Mouse (Mus musculus): ENCODE data around the gene C1qtnf4.

Gene C1qtnf4

DNA sequence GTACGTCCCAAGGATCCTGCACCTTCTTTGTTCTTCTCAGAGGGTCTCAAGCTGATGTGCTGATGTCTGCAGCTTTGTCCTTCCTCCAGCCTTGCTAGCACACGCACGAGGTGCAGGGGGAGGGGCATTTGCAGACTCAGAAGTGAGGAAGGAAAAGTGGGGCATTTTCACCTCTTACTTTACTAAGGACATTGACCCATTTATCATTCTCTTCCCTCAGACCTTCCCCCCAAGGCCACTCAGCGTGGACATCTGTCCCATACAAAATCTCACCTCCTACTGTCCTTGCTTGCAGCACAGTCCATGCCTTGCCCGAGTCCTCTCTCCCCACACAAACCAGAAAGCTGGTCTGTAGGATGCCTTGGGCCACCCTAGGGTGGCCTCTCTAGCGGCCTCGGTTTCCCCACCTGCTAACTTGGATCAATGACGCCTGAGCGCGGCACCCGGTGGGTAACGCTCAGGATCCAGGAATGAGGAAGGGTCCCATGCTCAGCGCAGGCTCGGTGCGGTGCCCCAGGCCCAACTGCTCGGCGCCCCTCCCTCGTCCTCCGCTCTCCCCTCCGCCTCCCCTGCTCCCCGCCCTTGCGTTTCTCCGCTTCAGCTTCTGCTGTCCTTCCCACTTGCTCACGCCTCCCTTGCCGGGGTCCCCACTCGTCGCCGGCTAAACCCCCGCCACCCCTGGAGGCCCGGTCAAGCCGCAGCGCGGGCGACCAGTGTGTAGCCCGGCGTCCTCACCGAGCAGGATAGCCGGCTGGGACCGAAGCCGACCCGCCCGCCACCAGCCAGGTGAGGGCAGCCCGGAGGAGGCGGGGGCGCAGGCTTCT is at the start of gene C1qtnf4:
Gene C1qtnf4 (plus strand): TSS at position 643 of the 824 bp plus-strand sequence.
- peak; percentile 11 for DNase-seq

DNA sequence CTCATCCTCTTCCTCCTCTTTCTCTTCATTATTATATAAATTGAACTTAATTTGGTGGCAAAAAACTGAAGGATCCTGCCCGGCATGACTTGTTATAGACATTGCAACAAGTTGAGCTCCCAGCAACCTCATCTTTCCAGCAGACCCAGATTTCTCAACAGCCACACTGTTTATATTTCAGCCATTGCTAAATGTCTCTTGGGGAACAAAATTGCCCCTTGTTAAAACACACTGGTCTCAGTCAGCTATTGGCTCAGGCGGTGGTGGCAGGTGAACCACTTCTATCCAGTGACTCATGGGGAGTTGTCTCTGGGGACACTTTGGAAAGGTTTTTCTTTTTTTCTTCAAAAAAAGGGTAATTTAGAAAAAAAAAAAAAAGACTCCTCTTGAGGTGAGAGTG is 47.0 kb upstream of the C1qtnf4 start:
- no peak for DNase-seq

DNA sequence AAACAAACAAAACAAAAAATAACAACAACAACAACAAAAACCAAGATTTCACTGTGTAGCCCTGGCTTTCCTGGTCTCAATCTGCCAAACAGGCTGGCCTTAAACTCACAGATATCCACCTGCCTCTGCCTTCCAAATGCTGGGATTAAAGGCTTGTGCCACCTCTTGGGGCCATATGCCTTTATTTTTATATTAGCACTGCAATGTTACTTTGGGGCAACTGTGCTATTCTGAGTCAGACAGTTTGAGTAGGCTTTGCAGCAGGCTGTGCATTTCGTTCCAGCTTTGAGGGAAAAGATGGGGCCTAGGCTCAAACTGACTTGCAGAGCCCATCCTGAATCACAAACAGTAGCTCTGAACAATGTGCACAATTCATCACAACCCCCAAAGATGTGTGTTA is 42.0 kb upstream of the C1qtnf4 start:
- DNase-seq: no peak

DNA sequence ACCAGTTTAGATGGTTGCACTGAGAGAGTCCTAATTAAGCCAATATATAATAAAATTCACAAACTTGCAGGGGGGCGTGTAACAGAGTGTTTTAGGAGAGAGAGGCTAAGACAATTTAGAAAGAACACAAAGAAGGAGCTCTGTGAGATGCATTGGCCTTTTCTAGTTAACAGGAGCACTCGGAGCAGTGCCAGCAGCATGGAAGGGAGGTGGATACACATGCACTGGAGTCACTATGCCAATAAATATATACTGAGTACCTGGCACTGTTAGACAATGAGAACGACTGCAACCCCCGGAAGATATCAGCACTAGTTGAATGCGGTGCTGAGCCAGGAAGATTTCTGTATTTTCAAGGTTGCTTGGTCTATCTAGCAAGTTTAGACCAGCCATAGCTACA is 41.4 kb upstream of the C1qtnf4 start:
- no peak for DNase-seq

DNA sequence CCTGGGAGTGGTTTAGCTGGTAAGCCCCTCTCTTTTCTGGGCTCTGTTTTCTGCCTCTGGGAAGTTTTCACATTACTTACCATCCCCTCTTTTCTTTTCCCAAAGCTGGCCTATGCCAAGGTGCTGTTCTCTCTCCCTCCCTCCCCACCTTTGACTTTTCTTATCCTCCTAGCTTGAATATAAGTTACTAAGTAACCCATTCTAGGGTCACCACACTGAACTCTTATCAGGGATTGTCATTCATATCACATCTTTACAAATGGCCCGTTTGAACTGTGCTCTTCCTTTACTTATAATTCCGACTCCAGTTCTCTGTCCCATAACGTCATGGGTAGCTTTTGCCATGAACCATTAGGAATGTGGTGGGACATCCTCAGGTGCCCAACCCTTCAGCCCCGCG is 40.4 kb upstream of the C1qtnf4 start:
- DNase-seq: no peak

DNA sequence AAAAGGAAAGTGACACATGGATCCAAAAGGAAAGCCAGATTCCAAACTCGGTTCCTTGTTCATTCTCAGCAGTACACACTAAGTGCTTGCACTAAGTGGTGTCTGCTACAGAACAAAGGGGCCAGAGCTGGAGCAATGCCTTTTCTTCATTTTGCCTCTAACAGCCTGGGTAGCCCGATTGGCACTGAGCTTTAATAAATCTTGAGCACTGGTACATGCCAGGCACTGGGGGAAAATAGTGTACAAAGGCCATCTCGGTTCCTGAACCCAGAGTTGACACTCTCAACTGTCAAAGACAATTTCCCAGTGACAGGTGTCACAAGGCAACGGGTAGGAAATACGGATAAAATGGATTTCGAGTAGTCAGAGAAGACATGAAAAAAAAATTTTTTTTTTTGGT is 39.5 kb upstream of the C1qtnf4 start:
- DNase-seq: peak; percentile 6

DNA sequence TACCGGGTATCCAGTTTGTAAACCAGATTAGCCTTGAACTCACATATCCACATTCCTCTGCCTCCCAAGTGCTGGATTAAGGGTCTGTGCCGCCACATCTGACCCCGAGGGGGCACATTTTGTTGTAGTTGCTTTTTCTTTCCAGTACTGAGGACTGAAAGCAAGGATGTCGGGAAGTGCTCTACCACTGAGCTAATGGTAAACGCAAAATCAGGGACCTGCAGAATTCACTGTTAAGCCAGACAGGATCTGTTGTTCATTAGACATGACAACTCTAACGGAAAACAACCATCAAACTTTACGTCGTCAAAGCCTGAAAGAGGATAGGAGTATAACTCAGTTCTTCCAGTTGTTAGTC is 39.1 kb upstream of the C1qtnf4 start:
- DNase-seq: no peak

DNA sequence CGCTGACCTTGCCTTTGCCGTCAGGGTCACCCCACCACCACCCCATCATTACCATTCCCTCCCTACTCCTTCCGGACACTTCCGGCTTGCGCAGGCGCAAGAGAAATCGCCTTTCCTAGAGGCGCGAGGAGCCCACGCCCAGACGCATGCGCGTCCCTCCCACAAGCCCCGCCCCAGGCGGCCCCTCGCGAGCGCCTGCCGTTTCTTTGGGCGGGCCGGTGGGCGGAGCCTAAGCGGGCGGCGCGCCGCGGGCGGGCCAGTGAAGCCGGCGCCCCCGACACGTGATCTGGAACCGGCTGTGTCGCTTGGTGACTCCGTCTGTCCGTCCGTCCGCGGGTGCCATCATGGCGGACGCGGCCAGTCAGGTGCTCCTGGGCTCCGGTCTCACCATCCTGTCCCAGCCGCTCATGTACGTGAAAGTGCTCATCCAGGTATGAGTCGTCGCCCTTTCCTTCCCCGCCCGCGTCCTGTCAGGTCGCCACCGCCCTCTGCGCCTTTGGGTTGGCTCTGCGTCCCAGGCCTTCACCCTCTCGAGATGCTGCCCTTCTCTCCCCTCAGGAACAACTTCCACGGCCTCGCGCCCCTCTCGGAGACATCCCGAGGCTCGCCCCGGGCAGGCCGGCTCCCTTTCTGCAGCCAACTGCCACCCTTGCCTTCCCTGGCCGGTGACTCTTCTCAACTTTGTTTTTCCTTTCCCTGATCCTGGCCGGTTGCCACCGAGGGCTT is 38.5 kb upstream of the C1qtnf4 start, which contains the start of gene Mtch2:
Gene Mtch2 (plus strand): TSS at position 201 of the 726 bp plus-strand sequence.
- peak; percentile 99 for DNase-seq

DNA sequence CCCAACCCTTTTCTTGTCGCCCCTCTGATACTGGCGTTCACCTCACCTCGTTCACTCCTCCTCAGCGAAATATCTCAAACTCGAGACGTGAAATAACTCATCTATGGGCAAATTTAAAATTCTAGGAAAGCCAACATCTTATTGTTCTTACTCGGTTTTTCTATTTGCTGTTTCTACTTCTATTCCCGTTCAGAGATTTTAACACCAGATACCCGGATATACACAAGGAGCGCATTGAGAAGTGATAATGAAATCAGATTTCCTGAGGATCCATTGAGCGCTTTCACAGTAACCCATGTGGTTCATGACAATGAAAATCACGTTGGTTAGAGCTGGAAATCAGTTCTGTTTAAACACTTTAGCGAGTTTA is 38.0 kb upstream of the C1qtnf4 start:
- no peak for DNase-seq

DNA sequence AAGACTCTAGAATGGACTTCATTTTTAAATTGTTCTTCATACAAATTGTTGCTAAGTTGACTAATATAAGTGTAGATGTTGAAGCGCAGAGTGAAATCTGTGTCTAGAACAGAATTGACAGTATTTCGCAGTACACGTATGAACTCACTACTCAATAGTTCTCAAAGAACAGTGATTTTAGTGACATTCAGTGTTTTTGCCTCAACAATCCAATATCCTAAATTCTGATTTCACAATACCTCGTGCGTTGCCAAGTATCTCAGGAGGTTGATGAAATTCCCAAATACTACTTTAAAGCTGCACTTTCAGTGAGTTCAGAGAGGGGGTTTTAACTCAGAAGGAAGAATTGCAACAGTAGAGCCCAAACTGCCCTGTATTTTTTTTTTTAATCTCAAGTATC is 37.3 kb upstream of the C1qtnf4 start:
- DNase-seq: no peak

DNA sequence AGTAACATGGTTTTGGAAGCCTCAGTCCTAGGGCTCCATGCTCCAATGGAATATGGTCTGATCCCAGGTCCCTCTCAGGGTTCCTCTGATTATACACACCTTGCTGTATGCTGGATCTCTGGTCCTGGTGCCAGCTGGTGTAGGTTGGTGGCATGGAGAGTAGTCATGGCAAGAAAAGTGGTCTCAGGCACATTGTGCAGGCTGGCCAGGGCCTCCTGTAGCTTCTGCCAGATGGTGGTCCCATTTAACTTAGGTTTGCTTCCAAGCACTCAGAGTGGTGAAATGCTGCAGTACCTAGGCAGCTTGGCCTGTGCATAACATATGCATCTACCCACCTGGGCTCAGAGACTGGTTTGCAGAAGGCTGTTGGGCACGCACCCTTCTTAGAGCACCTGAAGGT is 35.3 kb upstream of the C1qtnf4 start:
- no peak for DNase-seq

DNA sequence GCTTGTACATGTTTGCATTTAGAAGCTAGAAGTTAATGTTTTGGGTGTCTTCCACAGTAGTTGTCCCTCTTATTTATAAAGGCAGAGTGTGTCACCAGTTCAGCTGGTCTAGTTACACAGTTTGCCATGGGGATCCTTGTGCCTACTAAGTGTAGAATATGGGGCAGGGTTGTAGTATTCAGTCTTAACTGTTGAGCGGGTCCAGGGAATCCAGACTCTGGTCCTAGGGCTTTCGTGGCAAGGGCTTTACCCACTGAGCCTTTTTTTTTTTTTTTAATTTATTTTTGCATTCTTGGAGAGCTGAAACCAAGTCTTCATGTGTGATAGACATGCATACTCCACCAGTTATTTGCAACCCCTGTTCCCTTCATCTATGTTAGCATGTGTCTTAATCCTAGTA is 24.2 kb upstream of the C1qtnf4 start:
- no peak for DNase-seq

DNA sequence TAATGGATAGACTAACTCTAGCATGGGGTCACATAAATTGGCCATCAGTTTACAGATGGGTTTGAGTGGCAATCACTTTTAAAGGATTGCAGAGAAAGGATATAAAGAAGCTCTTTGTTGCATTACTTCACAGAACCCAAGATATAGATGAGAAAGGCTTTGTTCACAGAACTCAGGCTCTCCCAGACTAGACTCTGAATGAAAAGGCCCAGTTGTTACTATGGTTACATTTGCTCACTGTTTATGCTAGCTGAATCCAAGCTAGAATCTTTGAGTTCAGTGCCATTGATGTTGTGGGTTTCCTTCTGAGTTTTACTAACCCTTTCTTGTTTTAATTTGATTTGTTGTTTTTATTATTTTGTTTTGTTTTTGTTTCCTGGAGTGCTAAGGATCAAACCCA is 21.5 kb upstream of the C1qtnf4 start:
- DNase-seq: no peak

DNA sequence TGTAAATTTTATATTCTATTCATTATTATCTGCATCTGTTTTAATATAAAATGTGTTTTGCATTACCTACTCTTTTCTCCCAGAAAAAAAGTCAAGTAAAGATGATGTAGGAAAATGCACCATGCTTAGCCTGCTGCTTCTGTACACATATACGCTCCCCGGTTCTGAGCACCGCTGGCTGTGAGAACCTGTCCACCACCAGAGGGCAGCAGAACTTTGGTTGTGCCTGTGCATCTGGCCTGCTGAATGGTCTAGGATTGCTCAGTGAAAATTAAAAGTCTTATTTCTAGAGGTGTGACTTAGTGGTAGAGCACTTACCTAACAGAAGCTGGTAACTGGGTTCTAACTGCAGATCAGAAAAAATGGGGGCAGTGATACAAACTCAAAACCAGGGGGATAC is 19.1 kb upstream of the C1qtnf4 start:
- DNase-seq: peak; percentile 90

DNA sequence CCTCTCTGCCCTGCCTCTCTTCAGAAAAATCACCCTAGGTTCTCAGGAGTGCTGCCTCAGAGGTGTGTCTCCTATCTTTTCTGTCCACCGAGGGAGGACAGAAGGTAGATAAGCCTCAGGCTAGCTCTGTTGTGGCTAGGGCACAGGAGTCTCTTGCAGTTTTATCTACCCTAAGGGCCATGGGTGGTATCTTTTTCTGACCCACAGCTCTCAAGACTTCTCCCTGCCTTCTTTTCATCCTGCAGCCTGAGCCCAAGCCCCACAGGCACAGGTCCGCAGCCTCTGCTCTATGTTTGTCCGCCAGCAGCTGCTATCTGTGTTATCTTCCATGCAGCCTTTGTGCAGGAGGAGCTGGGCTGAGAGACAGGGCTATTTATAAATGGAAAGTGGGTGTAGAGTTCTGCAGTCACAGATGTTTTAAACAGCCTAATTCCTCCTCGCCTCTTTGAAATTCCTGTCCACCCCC is 15.5 kb upstream of the C1qtnf4 start:
- DNase-seq: peak; percentile 51

DNA sequence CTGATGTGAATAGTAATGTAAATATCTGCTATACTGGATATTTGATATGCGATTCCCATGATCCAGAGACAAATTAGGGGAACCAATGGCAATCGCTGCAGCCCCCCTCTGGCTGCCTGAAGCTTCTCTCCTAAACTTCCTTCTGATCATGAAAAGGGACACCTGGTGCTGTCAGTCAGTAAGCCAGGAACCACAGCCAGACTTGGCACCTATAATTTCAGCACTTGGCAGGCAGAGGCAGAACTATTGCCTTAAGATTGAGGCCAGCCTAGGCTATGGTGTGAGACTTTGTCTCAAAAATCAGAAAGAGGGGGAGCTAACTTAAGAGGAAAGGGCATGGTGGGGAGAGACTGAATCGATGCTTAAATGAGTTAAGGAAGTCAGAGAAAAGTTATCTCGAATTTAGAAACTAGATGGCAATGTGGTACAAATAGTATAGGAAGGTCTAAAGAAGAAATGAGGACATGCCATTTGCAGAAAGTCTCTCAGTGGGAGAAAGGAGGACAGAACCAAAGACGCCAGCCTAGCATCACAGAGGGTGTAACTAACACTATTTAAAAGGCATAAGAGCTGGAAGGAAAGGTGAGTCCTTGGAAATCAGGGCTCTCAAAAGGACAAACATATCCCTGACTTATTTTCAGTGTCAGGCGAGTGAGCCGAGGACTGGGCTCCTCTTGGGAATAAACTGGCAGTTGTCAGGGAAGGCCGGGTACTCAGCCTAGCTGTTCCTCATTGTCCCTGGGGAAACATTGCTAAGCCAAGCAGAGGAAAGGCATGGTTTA is 14.3 kb upstream of the C1qtnf4 start:
- peak; percentile 60 for DNase-seq

DNA sequence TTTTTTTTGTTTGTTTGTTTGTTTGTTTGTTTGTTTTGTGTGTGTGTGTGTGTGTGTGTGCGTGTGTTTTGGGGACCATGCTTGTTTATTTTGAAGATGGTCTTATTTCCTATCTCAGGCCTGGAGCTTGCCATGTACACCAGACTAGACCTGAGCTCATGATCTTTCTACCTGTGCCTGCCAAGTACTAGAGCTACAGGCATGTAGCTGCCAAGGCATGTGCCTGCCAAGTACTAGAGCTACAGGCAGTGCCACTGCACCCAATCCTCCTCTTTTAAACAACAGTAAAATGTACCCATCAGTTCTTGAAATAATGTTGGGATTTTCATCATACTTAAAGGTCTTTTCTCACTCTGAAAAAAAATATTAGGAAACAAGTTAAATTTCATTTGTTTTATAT is 11.6 kb upstream of the C1qtnf4 start:
- no peak for DNase-seq

DNA sequence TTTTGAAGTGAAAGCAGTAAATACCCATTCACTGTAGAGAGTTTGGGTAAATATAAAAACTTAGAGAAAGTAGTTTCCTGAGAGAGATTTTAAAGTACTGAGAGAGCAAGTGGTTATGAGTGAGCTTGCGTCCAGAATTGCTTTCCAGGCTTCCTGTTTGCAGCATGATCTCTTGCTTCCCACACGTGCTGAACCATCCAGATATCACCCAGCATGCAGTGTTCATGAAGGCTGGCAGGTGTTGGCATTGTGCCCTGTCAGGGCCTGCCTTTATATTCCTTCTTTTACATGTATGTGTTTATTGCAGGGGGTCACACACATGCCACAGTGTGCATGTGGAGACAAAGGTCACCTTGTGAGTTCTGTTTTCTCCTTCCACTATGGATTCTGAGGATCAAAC is 10.4 kb upstream of the C1qtnf4 start:
- no peak for DNase-seq

DNA sequence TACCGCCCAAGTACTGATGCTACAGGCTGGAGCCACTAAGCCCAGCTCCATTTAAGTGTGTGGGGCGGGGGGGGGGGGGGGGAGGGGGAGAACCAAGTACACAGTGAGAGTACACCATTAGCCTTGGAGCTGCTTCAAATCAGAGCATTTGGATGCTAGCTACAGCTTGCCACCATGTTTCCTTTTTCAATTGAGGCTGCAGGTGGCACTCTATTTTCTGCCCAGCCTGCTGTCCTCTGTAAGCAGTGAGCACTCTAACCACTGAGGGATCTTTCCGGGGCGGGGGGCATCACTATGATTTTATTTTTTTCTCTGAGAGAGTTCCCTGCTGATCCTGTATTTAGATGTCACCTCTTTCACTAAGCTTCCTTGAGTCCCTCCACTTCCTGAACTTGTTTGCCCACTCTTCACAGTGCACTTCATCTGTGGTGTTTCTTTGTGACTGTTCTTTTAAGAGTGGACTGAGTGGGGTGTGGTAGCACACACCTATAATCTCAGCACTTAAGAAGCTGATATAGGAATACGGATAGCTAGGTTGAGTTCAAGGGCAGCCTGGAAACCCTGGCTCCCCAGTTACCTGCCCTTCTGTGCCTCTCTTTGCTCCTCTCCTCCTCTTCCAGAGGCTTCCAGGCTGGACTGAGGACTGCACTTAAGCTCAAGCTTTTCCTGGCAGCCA is 7.9 kb upstream of the C1qtnf4 start:
- DNase-seq: no peak

DNA sequence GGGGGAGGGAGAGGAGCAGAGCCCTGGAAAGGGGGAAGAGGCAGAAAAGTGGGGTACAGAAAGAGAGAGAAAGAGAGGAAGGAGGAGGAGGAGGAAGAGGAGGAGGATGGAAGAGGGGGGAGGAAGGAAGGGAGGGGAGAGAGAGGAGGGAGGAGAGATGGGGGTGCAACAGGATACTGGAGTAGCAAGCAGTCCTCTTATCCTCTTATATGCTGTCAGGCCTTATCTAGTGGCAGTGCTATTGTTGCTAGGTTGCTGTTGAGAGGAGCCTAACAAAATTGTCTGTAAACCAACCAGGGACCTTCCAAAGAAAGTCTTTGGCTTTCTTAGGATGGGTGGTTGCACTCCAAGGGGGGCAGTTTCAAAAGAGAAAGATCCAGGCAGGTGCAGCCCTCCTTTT is 6.2 kb upstream of the C1qtnf4 start:
- no peak for DNase-seq

DNA sequence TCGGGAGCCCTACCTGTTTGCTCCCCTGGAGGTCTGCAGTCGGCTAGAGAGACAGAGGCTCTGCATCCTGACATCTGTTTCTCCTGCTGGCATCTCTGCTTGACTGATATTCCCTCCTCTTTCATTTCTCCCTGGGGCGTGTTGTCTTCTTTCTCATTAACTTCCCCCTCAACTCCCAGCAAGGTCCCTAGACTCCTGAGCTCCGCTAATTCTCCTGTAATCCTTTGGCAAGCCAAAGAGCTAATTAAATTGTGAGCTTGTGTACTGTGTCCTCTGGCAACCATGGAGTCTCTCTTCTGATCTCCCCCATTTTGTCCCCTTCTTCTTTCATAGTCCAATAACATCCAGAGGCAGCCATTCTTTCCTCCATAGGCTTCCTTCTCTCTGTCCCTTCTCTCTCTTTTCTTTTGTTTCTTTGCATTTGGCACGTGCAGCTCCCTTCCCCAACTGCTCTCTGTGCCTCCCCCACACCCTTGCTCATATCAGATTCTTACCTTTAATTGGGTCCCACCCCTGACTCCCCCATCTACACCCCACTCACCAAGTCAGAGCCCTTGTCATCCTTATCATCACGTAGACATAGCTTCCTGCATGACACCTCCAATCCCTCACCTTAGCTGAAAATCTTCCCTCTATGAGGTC is 5.4 kb upstream of the C1qtnf4 start:
- DNase-seq: no peak

DNA sequence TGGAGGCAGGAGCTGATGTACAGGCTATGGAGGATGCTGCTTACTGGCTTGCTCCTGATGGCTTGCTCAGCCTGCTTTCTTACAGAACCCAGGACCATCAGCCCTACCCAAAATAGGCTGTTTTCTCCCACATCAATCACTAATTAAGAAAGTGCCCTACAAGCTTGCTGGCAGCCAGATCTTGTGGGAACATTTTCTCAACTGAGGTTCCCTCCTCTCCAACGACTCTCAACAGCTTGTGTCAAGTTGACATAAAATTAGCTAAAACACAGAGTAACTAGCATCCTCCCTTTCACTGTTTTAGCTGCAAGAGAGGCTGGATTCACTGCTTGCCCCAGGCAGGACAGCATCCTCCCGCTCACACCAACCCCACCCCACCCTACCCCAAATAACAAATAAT is 3.8 kb upstream of the C1qtnf4 start:
- DNase-seq: no peak

DNA sequence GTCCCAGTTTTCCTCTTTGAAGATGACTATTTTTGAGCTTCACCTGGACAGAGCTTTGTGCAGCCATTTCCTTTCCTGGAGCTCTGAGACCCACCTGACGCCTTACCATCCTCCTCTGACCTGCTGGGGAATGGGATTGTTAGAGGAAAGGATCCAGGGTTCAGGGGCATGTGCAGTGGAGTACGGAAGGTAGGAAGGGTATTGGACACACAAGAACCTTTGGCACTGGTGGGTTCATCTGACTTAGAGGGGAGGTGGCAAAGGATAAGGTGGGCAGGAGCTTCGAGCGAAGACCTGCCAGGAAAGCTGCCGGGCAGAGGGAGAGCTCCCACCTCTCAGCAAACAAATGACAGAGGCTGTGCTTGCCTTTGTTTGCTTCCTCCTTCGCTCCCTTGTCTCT is 776 bp downstream of the C1qtnf4 start:
- DNase-seq: no peak
